Mouse (Mus musculus) liver, embryonic 11.5 days (tissue): ENCODE measurements at regions not wholly inside any gene's neighbourhood (a gene's known extent, or its start where the extent isn't known, plus 50 kb on each side); places are given as distances from the start of the nearest gene placed in this dataset.

Source experiments
- ATAC-seq: fragments of 200-750 bp; cut with Nextera tagmentation; replicated peaks from 2 replicates; pipeline ENCODE4 v1.8.0; 2017; ENCODE audit warnings: moderate number of reproducible peaks, mild to moderate bottlenecking, moderate TSS enrichment, moderate library complexity; ENCODE audit not compliant: low FRiP score
- DNase-seq: peaks from one replicate; pipeline ENCODE4 v3.0.0-alpha.2; 2017; ENCODE audit warnings: low spot score
- H3K27ac ChIP-seq: fragments of 300-500 bp; sonication (generic); 2 replicates; pipeline ENCODE4 v1.5.1; 2014; ENCODE audit warnings: mild to moderate bottlenecking, low read depth, low read length, control low read depth
- H3K27me3 ChIP-seq: fragments of 300-500 bp; sonication (generic); replicated peaks from 2 replicates; pipeline ENCODE4 v1.6.1; 2014; ENCODE audit warnings: low read length, mixed read lengths; ENCODE audit not compliant: control insufficient read depth, insufficient read depth
- H3K36me3 ChIP-seq: fragments of 300-500 bp; sonication (generic); 2 replicates; pipeline ENCODE4 v1.6.1; 2014; ENCODE audit warnings: mild to moderate bottlenecking, low read length, moderate library complexity, mixed read lengths; ENCODE audit not compliant: control insufficient read depth, insufficient read depth
- H3K4me1 ChIP-seq: fragments of 300-500 bp; sonication (generic); replicated peaks from 2 replicates; pipeline ENCODE4 v1.6.1; 2014; ENCODE audit warnings: low read length, mixed read lengths; ENCODE audit not compliant: control insufficient read depth, insufficient read depth
- H3K4me2 ChIP-seq: fragments of 300-500 bp; sonication (generic); 2 replicates; pipeline ENCODE4 v1.6.1; 2014; ENCODE audit warnings: mild to moderate bottlenecking, control low read depth, moderate library complexity
- H3K4me3 ChIP-seq: fragments of 300-500 bp; sonication (generic); 2 replicates; pipeline ENCODE4 v1.5.1; 2014; ENCODE audit warnings: low read depth, low read length, control low read depth
- H3K9ac ChIP-seq: fragments of 300-500 bp; sonication (generic); 2 replicates; pipeline ENCODE4 v1.6.1; 2014; ENCODE audit warnings: low read depth, low read length, control low read depth
- H3K9me3 ChIP-seq: fragments of 300-500 bp; sonication (generic); 2 replicates; pipeline ENCODE4 v1.6.1; 2016; ENCODE audit warnings: low read length, inconsistent platforms, mixed read lengths; ENCODE audit not compliant: control insufficient read depth
- WGBS: fragments of 180-500 bp; shearing (Covaris S2); extraction: QIAGEN DNeasy Blood & Tissue Kit; methylation state at CpG from one replicate; pipeline ENCODE4 v1.1.7; 2014; 5-methylcytosine and 5-hydroxymethylcytosine counted together

- Histone ChIP-seq H3K36me3 (no peaks in the 10 kb centered on the region), H3K27me3 (no peaks in the 10 kb centered on the region), H3K4me1 (no peaks in the 10 kb centered on the region), H3K9me3 (no peaks in the 10 kb centered on the region), H3K27ac (no peak overlapping the region), H3K4me3 (no peak overlapping the region), H3K9ac (no peak overlapping the region), H3K4me2 (no peak overlapping the region)
- DNase-seq: no peak
- ATAC-seq: no peak
- WGBS: 56% methylated on average over 4 of the region's 4 CpGs
Observed at GRCm38 (mm10) chr16:30664433-30664832, 64.9 kb downstream of the Fam43a start.

- H3K9me3 ChIP-seq: no peaks in the 10 kb centered on the region
- ATAC-seq: no peak
- no peak overlapping the region for H3K4me2 ChIP-seq
- H3K4me3 ChIP-seq: no peak overlapping the region
- no peak for DNase-seq
- no peaks in the 10 kb centered on the region for H3K27me3 ChIP-seq
- H3K9ac ChIP-seq: no peak overlapping the region
- no peak overlapping the region for H3K27ac ChIP-seq
- no peaks in the 10 kb centered on the region for H3K36me3 ChIP-seq
- WGBS: 57% methylated on average over 2 of the region's 2 CpGs
- no peaks in the 10 kb centered on the region for H3K4me1 ChIP-seq
Observed at GRCm38 (mm10) chr16:30665881-30666280, 66.4 kb downstream of the Fam43a start.

- H3K9ac ChIP-seq: no peak overlapping the region
- no peaks in the 10 kb centered on the region for H3K9me3 ChIP-seq
- H3K4me3 ChIP-seq: no peak overlapping the region
- 73% methylated on average over 8 of the region's 8 CpGs for WGBS
- DNase-seq (no peak), ATAC-seq (no peak)
- no peak overlapping the region for H3K4me2 ChIP-seq
- no peaks in the 10 kb centered on the region for H3K27me3 ChIP-seq
- no peaks in the 10 kb centered on the region for H3K4me1 ChIP-seq
- no peaks in the 10 kb centered on the region for H3K36me3 ChIP-seq
- H3K27ac ChIP-seq: no peak overlapping the region
Observed at GRCm38 (mm10) chr16:30669883-30670282, 70.4 kb downstream of the Fam43a start.

GRCm38 (mm10) chr16:30671584-30671983, 72.1 kb downstream of the Fam43a start:
- DNase-seq (no peak), ATAC-seq (no peak)
- no peaks in the 10 kb centered on the region for H3K36me3 ChIP-seq
- no peak overlapping the region for H3K9ac ChIP-seq
- WGBS: 80% methylated on average over 10 of the region's 10 CpGs
- H3K4me3 ChIP-seq: no peak overlapping the region
- no peak overlapping the region for H3K27ac ChIP-seq
- no peaks in the 10 kb centered on the region for H3K27me3 ChIP-seq
- H3K4me1 ChIP-seq: no peaks in the 10 kb centered on the region
- H3K9me3 ChIP-seq: no peaks in the 10 kb centered on the region
- H3K4me2 ChIP-seq: no peak overlapping the region

GRCm38 (mm10) chr16:30672776-30673550, 73.4 kb downstream of the Fam43a start:
- no peak for ATAC-seq
- Histone ChIP-seq H3K4me3 (no peak overlapping the region), H3K27ac (no peak overlapping the region), H3K4me2 (no peak overlapping the region), H3K27me3 (no peaks in the 10 kb centered on the region), H3K9ac (no peak overlapping the region), H3K4me1 (no peaks in the 10 kb centered on the region), H3K36me3 (no peaks in the 10 kb centered on the region), H3K9me3 (no peaks in the 10 kb centered on the region)
- 57% methylated on average over 15 of the region's 15 CpGs for WGBS
- DNase-seq: no peak

GRCm38 (mm10) chr16:30673662-30674061, 74.1 kb downstream of the Fam43a start:
- DNase-seq (no peak), ATAC-seq (no peak)
- H3K36me3 ChIP-seq: no peaks in the 10 kb centered on the region
- no peaks in the 10 kb centered on the region for H3K27me3 ChIP-seq
- H3K27ac ChIP-seq: no peak overlapping the region
- no peak overlapping the region for H3K4me2 ChIP-seq
- WGBS: 82% methylated on average over 15 of the region's 15 CpGs
- no peak overlapping the region for H3K9ac ChIP-seq
- H3K9me3 ChIP-seq: no peaks in the 10 kb centered on the region
- H3K4me1 ChIP-seq: no peaks in the 10 kb centered on the region
- H3K4me3 ChIP-seq: no peak overlapping the region

GRCm38 (mm10) chr16:30675829-30676228, 76.3 kb downstream of the Fam43a start:
- Histone ChIP-seq H3K4me1 (no peaks in the 10 kb centered on the region), H3K9me3 (no peaks in the 10 kb centered on the region), H3K36me3 (no peaks in the 10 kb centered on the region), H3K4me3 (no peak overlapping the region), H3K27ac (no peak overlapping the region), H3K27me3 (no peaks in the 10 kb centered on the region), H3K4me2 (no peak overlapping the region), H3K9ac (no peak overlapping the region)
- no peak for DNase-seq
- 48% methylated on average over 4 of the region's 4 CpGs for WGBS
- ATAC-seq: no peak

- no peak overlapping the region for H3K4me3 ChIP-seq
- no peak overlapping the region for H3K27ac ChIP-seq
- H3K9me3 ChIP-seq: no peaks in the 10 kb centered on the region
- no peak for ATAC-seq
- no peaks in the 10 kb centered on the region for H3K27me3 ChIP-seq
- no peak overlapping the region for H3K9ac ChIP-seq
- H3K4me2 ChIP-seq: no peak overlapping the region
- WGBS: 80% methylated on average over 4 of the region's 4 CpGs
- H3K36me3 ChIP-seq: no peaks in the 10 kb centered on the region
- DNase-seq: no peak
- no peaks in the 10 kb centered on the region for H3K4me1 ChIP-seq
Observed at GRCm38 (mm10) chr16:30677016-30677415, 77.5 kb downstream of the Fam43a start.

- WGBS: 81% methylated on average over 7 of the region's 7 CpGs
- no peak overlapping the region for H3K27ac ChIP-seq
- no peaks in the 10 kb centered on the region for H3K9me3 ChIP-seq
- no peaks in the 10 kb centered on the region for H3K36me3 ChIP-seq
- H3K4me1 ChIP-seq: no peaks in the 10 kb centered on the region
- no peak for ATAC-seq
- no peak for DNase-seq
- no peak overlapping the region for H3K4me3 ChIP-seq
- H3K27me3 ChIP-seq: no peaks in the 10 kb centered on the region
- no peak overlapping the region for H3K9ac ChIP-seq
- H3K4me2 ChIP-seq: no peak overlapping the region
Observed at GRCm38 (mm10) chr16:30677896-30678707, 78.6 kb downstream of the Fam43a start.
